Mouse (Mus musculus): ENCODE measurements at regions not wholly inside any gene's neighbourhood (a gene's known extent, or its start where the extent isn't known, plus 50 kb on each side); places are given as distances from the start of the nearest gene placed in this dataset.
A peak's percentile ranks its signal among the peaks of the same experiment; 100 is the strongest.

- Histone ChIP-seq H3K9ac (no peak overlapping the region), H3K4me1 (replicated peaks) (no peaks in the 10 kb centered on the region), H3K4me3 (no peak overlapping the region), H3K4me2 (no peak overlapping the region), H3K9me3 (replicated peaks) (no peaks in the 10 kb centered on the region), H3K36me3 (no peaks in the 10 kb centered on the region), H3K27me3 (no peaks in the 10 kb centered on the region), H3K27ac (no peak overlapping the region)
- WGBS = 77% methylated on average over 1 of the region's 1 CpGs
- ATAC-seq (replicated peaks; ENCODE audit: insufficient number of reproducible peaks, insufficient read depth, low FRiP score, low read depth) = no peak
These were observed 475.3 kb downstream of the Dach1 start for GRCm38 (mm10) chr14:97694238-97694637.

- ATAC-seq (replicated peaks; ENCODE audit: insufficient number of reproducible peaks, insufficient read depth, low FRiP score, low read depth) = no peak
- H3K9ac ChIP-seq = no peak overlapping the region
- H3K27me3 ChIP-seq = no peaks in the 10 kb centered on the region
- no peaks in the 10 kb centered on the region for H3K4me1 ChIP-seq (replicated peaks)
- no peaks in the 10 kb centered on the region for H3K9me3 ChIP-seq (replicated peaks)
- no peak overlapping the region for H3K4me3 ChIP-seq
- no peaks in the 10 kb centered on the region for H3K36me3 ChIP-seq
- no peak overlapping the region for H3K27ac ChIP-seq
- 75% methylated on average over 3 of the region's 3 CpGs for WGBS
- no peak overlapping the region for H3K4me2 ChIP-seq
These were observed 484.9 kb downstream of the Dach1 start for GRCm38 (mm10) chr14:97684617-97685016.

- Histone ChIP-seq H3K27ac (no peak overlapping the region), H3K36me3 (no peaks in the 10 kb centered on the region), H3K9ac (no peak overlapping the region), H3K27me3 (no peaks in the 10 kb centered on the region), H3K9me3 (replicated peaks) (no peaks in the 10 kb centered on the region), H3K4me1 (replicated peaks) (no peaks in the 10 kb centered on the region), H3K4me3 (no peak overlapping the region), H3K4me2 (no peak overlapping the region)
- ATAC-seq (replicated peaks; ENCODE audit: insufficient number of reproducible peaks, insufficient read depth, low FRiP score, low read depth) = no peak
- 57% methylated on average over 2 of the region's 2 CpGs for WGBS
These were observed 501.8 kb downstream of the Dach1 start for GRCm38 (mm10) chr14:97667806-97668205.

- no peak overlapping the region for H3K9ac ChIP-seq
- no peak overlapping the region for H3K27ac ChIP-seq
- H3K4me2 ChIP-seq = no peak overlapping the region
- ATAC-seq (replicated peaks; ENCODE audit: insufficient number of reproducible peaks, insufficient read depth, low FRiP score, low read depth) = no peak
- H3K4me3 ChIP-seq = no peak overlapping the region
- H3K4me1 ChIP-seq (replicated peaks) = no peaks in the 10 kb centered on the region
- no peaks in the 10 kb centered on the region for H3K36me3 ChIP-seq
- no peaks in the 10 kb centered on the region for H3K9me3 ChIP-seq (replicated peaks)
- no peaks in the 10 kb centered on the region for H3K27me3 ChIP-seq
- 82% methylated on average over 4 of the region's 4 CpGs for WGBS
These were observed 531.3 kb downstream of the Dach1 start for GRCm38 (mm10) chr14:97638187-97638792.

- no peak for ATAC-seq (replicated peaks; ENCODE audit: insufficient number of reproducible peaks, insufficient read depth, low FRiP score, low read depth)
These were observed 558.1 kb downstream of the Dach1 start for GRCm38 (mm10) chr14:97611438-97611837.

GRCm38 (mm10) chr14:97596694-97597093 lies 572.9 kb downstream of the Dach1 start:
- H3K4me2 ChIP-seq = no peak overlapping the region
- H3K4me1 ChIP-seq (replicated peaks) = no peaks in the 10 kb centered on the region
- no peaks in the 10 kb centered on the region for H3K9me3 ChIP-seq (replicated peaks)
- H3K36me3 ChIP-seq = no peaks in the 10 kb centered on the region
- no peak overlapping the region for H3K4me3 ChIP-seq
- no peak for ATAC-seq (replicated peaks; ENCODE audit: insufficient number of reproducible peaks, insufficient read depth, low FRiP score, low read depth)
- H3K9ac ChIP-seq = no peak overlapping the region
- WGBS = 68% methylated on average over 5 of the region's 5 CpGs
- no peak overlapping the region for H3K27ac ChIP-seq
- no peaks in the 10 kb centered on the region for H3K27me3 ChIP-seq

More at GRCm38 (mm10) chr14:97611438-97611837, 558.1 kb downstream of the Dach1 start:
- H3K4me3 ChIP-seq = no peak overlapping the region
- H3K36me3 ChIP-seq = no peaks in the 10 kb centered on the region
- H3K4me1 ChIP-seq (replicated peaks) = no peaks in the 10 kb centered on the region
- 61% methylated on average over 1 of the region's 1 CpGs for WGBS
- no peak overlapping the region for H3K9ac ChIP-seq
- H3K4me2 ChIP-seq = no peak overlapping the region
- H3K27ac ChIP-seq = no peak overlapping the region
- no peaks in the 10 kb centered on the region for H3K27me3 ChIP-seq
- H3K9me3 ChIP-seq (replicated peaks) = no peaks in the 10 kb centered on the region

- no peaks in the 10 kb centered on the region for H3K27me3 ChIP-seq
These were observed 581.0 kb downstream of the Dach1 start for GRCm38 (mm10) chr14:97588611-97589010.

GRCm38 (mm10) chr14:97588182-97588581 lies 581.4 kb downstream of the Dach1 start:
- Histone ChIP-seq H3K27ac (no peak overlapping the region), H3K36me3 (no peaks in the 10 kb centered on the region), H3K4me1 (replicated peaks) (0 out of 2 replicates have a peak, but pooled peaks cover 3% of the 10 kb centered on the region), H3K9ac (no peak overlapping the region), H3K9me3 (replicated peaks) (no peaks in the 10 kb centered on the region), H3K4me3 (no peak overlapping the region), H3K27me3 (no peaks in the 10 kb centered on the region), H3K4me2 (no peak overlapping the region)
- 40% methylated on average over 7 of the region's 7 CpGs for WGBS
- no peak for ATAC-seq (replicated peaks; ENCODE audit: insufficient number of reproducible peaks, insufficient read depth, low FRiP score, low read depth)

More at GRCm38 (mm10) chr14:97588611-97589010, 581.0 kb downstream of the Dach1 start:
- WGBS = 57% methylated on average over 4 of the region's 4 CpGs
- Histone ChIP-seq H3K4me2 (no peak overlapping the region), H3K4me3 (no peak overlapping the region), H3K9ac (no peak overlapping the region), H3K27ac (no peak overlapping the region), H3K9me3 (replicated peaks) (no peaks in the 10 kb centered on the region), H3K36me3 (no peaks in the 10 kb centered on the region), H3K4me1 (replicated peaks) (0 out of 2 replicates have a peak, but pooled peaks cover 3% of the 10 kb centered on the region)
- no peak for ATAC-seq (replicated peaks; ENCODE audit: insufficient number of reproducible peaks, insufficient read depth, low FRiP score, low read depth)

GRCm38 (mm10) chr14:97586962-97587361 lies 582.6 kb downstream of the Dach1 start:
- Histone ChIP-seq H3K9ac (no peak overlapping the region), H3K4me1 (replicated peaks) (0 out of 2 replicates have a peak, but pooled peaks cover 3% of the 10 kb centered on the region), H3K4me2 (no peak overlapping the region), H3K27me3 (no peaks in the 10 kb centered on the region), H3K4me3 (no peak overlapping the region), H3K9me3 (replicated peaks) (no peaks in the 10 kb centered on the region), H3K36me3 (no peaks in the 10 kb centered on the region), H3K27ac (no peak overlapping the region)
- WGBS = 21% methylated on average over 4 of the region's 4 CpGs
- ATAC-seq (replicated peaks; ENCODE audit: insufficient number of reproducible peaks, insufficient read depth, low FRiP score, low read depth) = no peak

- Histone ChIP-seq H3K27ac (no peak overlapping the region), H3K4me2 (no peak overlapping the region), H3K4me1 (replicated peaks) (no peaks in the 10 kb centered on the region), H3K27me3 (no peaks in the 10 kb centered on the region), H3K9me3 (replicated peaks) (no peaks in the 10 kb centered on the region), H3K36me3 (no peaks in the 10 kb centered on the region), H3K9ac (no peak overlapping the region), H3K4me3 (no peak overlapping the region)
- WGBS = 58% methylated on average over 1 of the region's 1 CpGs
- ATAC-seq (replicated peaks; ENCODE audit: insufficient number of reproducible peaks, insufficient read depth, low FRiP score, low read depth) = no peak
These were observed 599.3 kb downstream of the Dach1 start for GRCm38 (mm10) chr14:97570274-97570673.

- H3K4me2 ChIP-seq = no peak overlapping the region
- no peaks in the 10 kb centered on the region for H3K27me3 ChIP-seq
- no peak for ATAC-seq (replicated peaks; ENCODE audit: insufficient number of reproducible peaks, insufficient read depth, low FRiP score, low read depth)
- 48% methylated on average over 7 of the region's 7 CpGs for WGBS
- H3K4me1 ChIP-seq (replicated peaks) = no peaks in the 10 kb centered on the region
- no peaks in the 10 kb centered on the region for H3K36me3 ChIP-seq
- no peak overlapping the region for H3K4me3 ChIP-seq
- H3K27ac ChIP-seq = no peak overlapping the region
- H3K9ac ChIP-seq = no peak overlapping the region
- H3K9me3 ChIP-seq (replicated peaks) = no peaks in the 10 kb centered on the region
These were observed 609.3 kb downstream of the Dach1 start for GRCm38 (mm10) chr14:97560121-97560907.

GRCm38 (mm10) chr14:97559559-97559958 lies 610.0 kb downstream of the Dach1 start:
- Histone ChIP-seq H3K9ac (no peak overlapping the region), H3K27me3 (no peaks in the 10 kb centered on the region), H3K27ac (no peak overlapping the region), H3K4me3 (no peak overlapping the region), H3K4me1 (replicated peaks) (no peaks in the 10 kb centered on the region), H3K36me3 (no peaks in the 10 kb centered on the region), H3K4me2 (no peak overlapping the region), H3K9me3 (replicated peaks) (no peaks in the 10 kb centered on the region)
- ATAC-seq (replicated peaks; ENCODE audit: insufficient number of reproducible peaks, insufficient read depth, low FRiP score, low read depth) = peak; percentile 50; the same call in 1 of the 2 replicates
- WGBS = 4% methylated on average over 1 of the region's 1 CpGs

Data from heart, embryonic 15.5 days (tissue).